Mouse (Mus musculus): ENCODE data around the gene Art5. TPM values are rescaled to one million over a fixed set of nuclear protein-coding genes. Genes with fewer than 3 reads are reported as not detected.

The Art5 gene
- polyA plus RNA-seq, 1 experiment from 2014 or later, result 0.36 TPM

DNA sequence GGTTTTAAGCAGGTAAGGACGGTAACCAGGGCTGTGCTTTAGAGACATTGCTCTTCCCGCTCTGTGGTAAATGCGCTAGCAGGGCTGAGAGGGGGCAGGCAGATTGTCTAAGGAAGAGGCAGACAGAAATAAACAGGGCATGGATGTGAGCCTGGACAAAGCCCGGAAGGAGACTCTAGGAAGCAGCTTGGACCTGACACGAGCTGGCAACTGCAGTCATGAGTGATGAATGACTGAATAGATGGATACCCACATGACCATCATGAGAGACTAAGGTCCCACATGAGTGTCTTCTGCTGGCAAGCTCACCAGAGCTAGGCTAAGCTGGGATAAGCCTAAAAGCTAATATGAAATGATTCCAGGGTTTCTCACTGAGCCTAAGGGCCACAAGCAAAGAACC is 5.2 kb downstream of the Art5 start:
- Histone ChIP-seq H3K27me3 (replicated peaks) (peaks cover 31% of the 10 kb centered on the region), H3K9ac (0 out of 2 replicates have a peak overlapping the region, but pooled peaks have one; percentile 14), H3K4me1 (peaks cover 51% of the 10 kb centered on the region), H3K4me2 (0 out of 2 replicates have a peak overlapping the region, but pooled peaks have one; percentile 5), H3K4me3 (no peak overlapping the region), H3K36me3 (no peaks in the 10 kb centered on the region), H3K27ac (no peak overlapping the region), H3K9me3 (replicated peaks) (no peaks in the 10 kb centered on the region)
- 57% methylated on average over 5 of the region's 5 CpGs for WGBS (ENCODE audit: insufficient replicate concordance)
- ATAC-seq, result no peak

- 35% methylated on average over 2 of the region's 2 CpGs for WGBS (ENCODE audit: insufficient replicate concordance)
- Histone ChIP-seq H3K4me3 (no peak overlapping the region), H3K4me2 (0 out of 2 replicates have a peak overlapping the region, but pooled peaks have one; percentile 5), H3K9ac (0 out of 2 replicates have a peak overlapping the region, but pooled peaks have one; percentile 14), H3K27me3 (replicated peaks) (peaks cover 36% of the 10 kb centered on the region), H3K36me3 (no peaks in the 10 kb centered on the region), H3K9me3 (replicated peaks) (no peaks in the 10 kb centered on the region), H3K4me1 (peaks cover 51% of the 10 kb centered on the region), H3K27ac (0 out of 2 replicates have a peak overlapping the region, but pooled peaks have one; percentile 43)
- ATAC-seq, result peak; percentile 79
These were observed 5.7 kb downstream of the Art5 start for GRCm38 (mm10) chr7:102103555-102103954.

DNA sequence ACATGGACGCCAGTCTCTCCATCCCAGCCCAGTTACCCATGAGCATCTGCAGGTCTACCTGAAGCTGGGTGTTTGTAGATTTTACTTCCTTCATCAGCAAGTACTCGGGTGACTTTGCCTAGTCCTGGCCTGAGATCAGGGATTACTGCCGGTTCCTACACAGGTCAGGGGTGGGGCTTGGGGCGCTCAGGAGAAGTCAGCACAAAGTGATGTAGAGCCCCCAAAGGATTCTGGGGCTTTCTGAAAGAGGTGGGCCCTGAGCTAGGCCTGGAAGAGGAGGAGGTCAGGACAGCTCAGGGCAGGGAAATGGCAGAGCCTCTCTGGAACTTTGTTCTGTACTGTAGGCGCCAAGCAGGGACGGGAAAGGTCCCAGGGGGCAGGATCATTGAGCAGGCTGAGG is 6.6 kb downstream of the Art5 start:
- no peaks in the 10 kb centered on the region for H3K9me3 ChIP-seq (replicated peaks)
- 0 out of 2 replicates have a peak overlapping the region, but pooled peaks have one; percentile 4 for H3K4me2 ChIP-seq
- peaks cover 51% of the 10 kb centered on the region for H3K4me1 ChIP-seq
- no peak overlapping the region for H3K4me3 ChIP-seq
- 50% methylated on average over 6 of the region's 6 CpGs for WGBS (ENCODE audit: insufficient replicate concordance)
- ATAC-seq, result no peak
- H3K27ac ChIP-seq, result 0 out of 2 replicates have a peak overlapping the region, but pooled peaks have one; percentile 43
- no peak overlapping the region for H3K9ac ChIP-seq
- H3K36me3 ChIP-seq, result no peaks in the 10 kb centered on the region
- peaks cover 45% of the 10 kb centered on the region for H3K27me3 ChIP-seq (replicated peaks)

GRCm38 (mm10) chr7:102102241-102102640 is 7.0 kb downstream of the Art5 start:
- Histone ChIP-seq H3K36me3 (no peaks in the 10 kb centered on the region), H3K9ac (no peak overlapping the region), H3K4me1 (peaks cover 50% of the 10 kb centered on the region), H3K27me3 (replicated peaks) (peaks cover 45% of the 10 kb centered on the region), H3K4me3 (no peak overlapping the region), H3K4me2 (no peak overlapping the region), H3K9me3 (replicated peaks) (no peaks in the 10 kb centered on the region), H3K27ac (no peak overlapping the region)
- 60% methylated on average over 8 of the region's 8 CpGs for WGBS (ENCODE audit: insufficient replicate concordance)
- ATAC-seq, result no peak

DNA sequence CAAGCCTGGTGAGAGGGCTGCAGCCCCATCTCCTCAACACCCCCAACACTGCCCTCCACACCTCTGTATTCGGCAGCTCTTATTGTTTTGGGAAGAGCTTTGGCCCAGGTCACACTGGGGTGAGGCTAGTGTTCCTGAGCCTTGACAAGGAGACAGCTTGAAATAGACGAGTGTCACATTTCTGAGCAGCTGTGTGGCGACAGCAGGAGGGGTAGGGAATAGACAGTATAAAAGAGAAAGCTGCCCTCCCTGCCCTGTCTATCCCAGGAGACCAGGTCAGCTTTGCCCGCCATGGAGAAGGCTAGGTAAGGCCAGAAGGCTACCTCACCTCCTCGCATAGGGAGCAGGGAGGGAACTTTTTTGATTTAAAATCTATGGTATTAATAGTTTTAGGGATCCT is 7.8 kb downstream of the Art5 start, which contains the start of gene Art1:
Gene Art1 (plus strand): TSS at position 257 of the 400 bp plus-strand sequence.
- H3K27me3 ChIP-seq (replicated peaks), result peaks cover 44% of the 10 kb centered on the region
- no peaks in the 10 kb centered on the region for H3K36me3 ChIP-seq
- no peak within 1 kb of the TSS for H3K27ac ChIP-seq
- peak within 1 kb of the TSS; percentile 76 for H3K4me2 ChIP-seq
- no peak within 1 kb of the TSS for H3K9ac ChIP-seq
- no peaks in the 10 kb centered on the region for H3K9me3 ChIP-seq (replicated peaks)
- peaks cover 43% of the 10 kb centered on the region for H3K4me1 ChIP-seq
- WGBS (ENCODE audit: insufficient replicate concordance), result 61% methylated on average over 5 of the region's 5 CpGs
- ATAC-seq, result no peak
- no peak within 1 kb of the TSS for H3K4me3 ChIP-seq

DNA sequence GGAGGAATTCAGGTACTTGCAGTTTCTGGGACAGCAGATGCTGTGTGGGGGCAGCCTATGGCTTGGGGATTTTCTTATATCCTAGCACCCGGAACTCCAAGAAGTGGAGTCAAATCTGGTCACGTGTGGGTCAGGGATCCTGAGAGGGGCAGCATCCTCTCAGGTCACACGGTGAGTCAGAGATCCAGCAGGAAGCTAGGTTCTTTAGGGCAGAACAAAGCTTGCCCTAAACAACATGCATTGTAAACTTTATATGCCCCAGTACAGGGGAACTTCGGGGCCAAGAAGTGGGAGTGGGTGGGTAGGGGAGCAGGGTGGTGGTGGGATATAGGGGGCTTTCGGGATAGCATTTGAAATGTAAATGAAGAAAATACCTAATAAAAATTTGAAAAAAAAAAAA is 8.4 kb downstream of the Art5 start:
- H3K4me2 ChIP-seq, result no peak overlapping the region

DNA sequence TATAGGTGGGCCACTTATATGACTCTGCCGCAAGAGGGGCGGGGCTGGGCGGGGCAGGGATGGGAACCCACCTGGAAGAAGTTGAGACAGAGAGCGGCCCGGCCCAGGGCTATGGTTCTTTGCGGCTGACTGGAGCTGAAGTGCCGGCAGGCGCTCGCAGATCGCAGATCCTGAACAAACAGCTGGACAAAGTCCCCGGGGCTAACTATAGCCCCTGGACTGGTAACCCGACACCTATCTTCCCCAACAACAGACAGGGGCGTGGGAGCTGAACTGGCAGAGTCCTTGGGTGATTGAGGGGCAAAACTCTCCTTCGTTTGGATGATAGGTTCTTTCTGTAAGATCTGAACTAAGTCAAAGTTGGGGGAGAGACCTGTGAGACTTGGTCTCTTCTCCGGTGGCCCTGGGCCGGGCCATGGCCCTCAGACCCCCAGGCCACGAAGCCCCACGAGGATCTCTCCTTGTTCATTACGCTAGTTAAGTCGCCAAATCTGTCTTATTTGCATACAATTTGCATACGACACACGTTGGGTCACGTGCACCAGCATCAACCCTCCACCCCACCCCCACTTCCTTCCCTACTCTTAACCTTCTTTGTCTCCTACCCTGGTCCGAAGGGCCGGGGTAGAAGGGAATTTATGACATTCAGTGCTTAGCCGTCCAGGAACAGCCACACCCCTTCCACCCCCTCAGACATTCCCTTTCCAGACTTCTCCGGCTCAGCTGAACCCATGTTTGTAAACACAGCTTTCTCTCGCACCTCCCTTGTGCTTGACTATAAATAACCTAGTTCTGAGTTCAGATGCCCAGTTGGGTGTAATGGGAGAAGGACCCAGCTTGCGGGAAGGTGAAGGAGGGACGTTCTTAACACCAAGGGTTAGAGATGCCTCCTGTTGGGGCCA is 9.3 kb downstream of the Art5 start:
- Histone ChIP-seq H3K27ac (no peak overlapping the region), H3K4me3 (peak overlapping the region; percentile 39), H3K4me2 (peak overlapping the region; percentile 76), H3K9ac (peak overlapping the region; percentile 33), H3K27me3 (replicated peaks) (peaks cover 43% of the 10 kb centered on the region), H3K4me1 (peaks cover 43% of the 10 kb centered on the region), H3K36me3 (no peaks in the 10 kb centered on the region), H3K9me3 (replicated peaks) (no peaks in the 10 kb centered on the region)
- 10% methylated on average over 30 of the region's 30 CpGs for WGBS (ENCODE audit: insufficient replicate concordance)
- peak; percentile 59 for ATAC-seq

More for the DNA sequence above, 8.4 kb downstream of the Art5 start:
- no peaks in the 10 kb centered on the region for H3K9me3 ChIP-seq (replicated peaks)
- no peak overlapping the region for H3K27ac ChIP-seq
- no peak overlapping the region for H3K9ac ChIP-seq
- no peaks in the 10 kb centered on the region for H3K36me3 ChIP-seq
- H3K4me1 ChIP-seq, result peaks cover 43% of the 10 kb centered on the region
- peaks cover 43% of the 10 kb centered on the region for H3K27me3 ChIP-seq (replicated peaks)
- ATAC-seq, result no peak
- no peak overlapping the region for H3K4me3 ChIP-seq
- 52% methylated on average over 5 of the region's 5 CpGs for WGBS (ENCODE audit: insufficient replicate concordance)

- Histone ChIP-seq H3K9me3 (replicated peaks) (no peaks in the 10 kb centered on the region), H3K27ac (no peak overlapping the region), H3K27me3 (replicated peaks) (no peaks in the 10 kb centered on the region), H3K36me3 (peaks cover 27% of the 10 kb centered on the region), H3K4me3 (no peak overlapping the region), H3K4me2 (no peak overlapping the region), H3K9ac (no peak overlapping the region), H3K4me1 (no peaks in the 10 kb centered on the region)
- 67% methylated on average over 4 of the region's 4 CpGs for WGBS (ENCODE audit: insufficient replicate concordance)
- no peak for ATAC-seq
These were observed 22.0 kb downstream of the Art5 start for GRCm38 (mm10) chr7:102087336-102087735.

- 88% methylated on average over 26 of the region's 26 CpGs for WGBS (ENCODE audit: insufficient replicate concordance)
- no peak overlapping the region for H3K4me3 ChIP-seq
- H3K4me1 ChIP-seq, result no peaks in the 10 kb centered on the region
- no peaks in the 10 kb centered on the region for H3K27me3 ChIP-seq (replicated peaks)
- ATAC-seq, result no peak
- H3K9me3 ChIP-seq (replicated peaks), result no peaks in the 10 kb centered on the region
- H3K27ac ChIP-seq, result no peak overlapping the region
- no peak overlapping the region for H3K9ac ChIP-seq
- no peak overlapping the region for H3K4me2 ChIP-seq
- H3K36me3 ChIP-seq, result peaks cover 57% of the 10 kb centered on the region
These were observed 25.1 kb downstream of the Art5 start for GRCm38 (mm10) chr7:102084041-102084696.

DNA sequence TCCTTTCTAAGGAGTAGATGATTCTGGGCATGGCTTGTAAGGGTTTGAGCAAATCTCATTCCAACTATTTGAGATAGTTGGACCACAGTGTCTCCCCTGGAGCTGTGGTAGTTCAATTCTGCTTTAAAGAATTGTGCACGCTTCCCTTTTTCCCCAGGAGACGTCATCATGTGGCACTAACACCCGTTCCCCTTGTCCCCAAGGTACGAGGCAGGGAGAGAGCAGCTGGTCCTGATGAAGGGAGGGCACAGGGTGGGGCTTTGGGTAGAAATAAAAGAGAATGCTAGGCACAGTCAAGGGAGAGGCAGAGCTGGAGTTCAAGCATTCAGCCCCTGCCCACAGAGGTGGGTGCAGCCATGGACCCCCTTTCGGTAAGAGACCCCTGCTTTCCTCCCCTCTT is 26.5 kb downstream of the Art5 start, which contains the start of gene Trpc2:
Gene Trpc2 (plus strand): TSS at position 301 of the 400 bp plus-strand sequence.
- Histone ChIP-seq H3K9ac (no peak within 1 kb of the TSS), H3K27me3 (replicated peaks) (no peaks in the 10 kb centered on the region), H3K4me2 (no peak within 1 kb of the TSS), H3K4me3 (no peak within 1 kb of the TSS), H3K9me3 (replicated peaks) (no peaks in the 10 kb centered on the region), H3K27ac (no peak within 1 kb of the TSS), H3K4me1 (no peaks in the 10 kb centered on the region), H3K36me3 (peaks cover 70% of the 10 kb centered on the region)
- WGBS (ENCODE audit: insufficient replicate concordance), result 71% methylated on average over 5 of the region's 5 CpGs
- no peak for ATAC-seq

GRCm38 (mm10) chr7:102081784-102082183 is 27.5 kb downstream of the Art5 start:
- no peak for ATAC-seq
- 86% methylated on average over 5 of the region's 5 CpGs for WGBS (ENCODE audit: insufficient replicate concordance)
- H3K36me3 ChIP-seq, result peaks cover 80% of the 10 kb centered on the region
- H3K4me1 ChIP-seq, result no peaks in the 10 kb centered on the region
- H3K27ac ChIP-seq, result no peak overlapping the region
- H3K27me3 ChIP-seq (replicated peaks), result no peaks in the 10 kb centered on the region
- H3K9ac ChIP-seq, result no peak overlapping the region
- no peaks in the 10 kb centered on the region for H3K9me3 ChIP-seq (replicated peaks)
- H3K4me3 ChIP-seq, result no peak overlapping the region
- H3K4me2 ChIP-seq, result no peak overlapping the region

DNA sequence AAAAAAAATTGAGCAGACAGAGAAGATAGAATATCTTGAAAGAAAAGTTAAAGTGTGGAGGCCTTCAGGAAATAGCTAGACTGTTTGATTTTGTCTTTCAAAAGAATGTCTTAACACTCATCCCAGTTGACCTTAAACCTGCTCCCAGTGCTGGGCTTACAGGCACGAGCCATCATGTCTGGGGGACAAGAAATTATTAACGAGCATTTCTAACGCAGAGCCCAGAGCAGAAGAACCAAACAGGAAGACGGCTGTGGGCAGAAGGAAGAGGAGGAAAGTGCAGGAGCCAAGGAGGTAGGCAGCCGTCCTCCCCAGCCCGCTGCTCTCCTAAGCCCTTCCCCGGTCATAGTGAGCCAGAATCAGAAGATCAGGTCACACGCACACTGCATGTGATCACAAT is 29.0 kb downstream of the Art5 start:
- Histone ChIP-seq H3K9me3 (replicated peaks) (no peaks in the 10 kb centered on the region), H3K4me1 (no peaks in the 10 kb centered on the region), H3K27ac (no peak overlapping the region), H3K4me3 (no peak overlapping the region), H3K9ac (no peak overlapping the region), H3K4me2 (no peak overlapping the region), H3K27me3 (replicated peaks) (no peaks in the 10 kb centered on the region), H3K36me3 (peaks cover 94% of the 10 kb centered on the region)
- 81% methylated on average over 8 of the region's 8 CpGs for WGBS (ENCODE audit: insufficient replicate concordance)
- ATAC-seq, result no peak
